Mouse (Mus musculus): Measurements from ENCODE around the gene Nacc1.
A peak's percentile ranks its signal among the peaks of the same experiment; 100 is the strongest.
"Not testable (repeated sequence)": the region's sequence is repeated elsewhere in the genome, so short reads cannot be mapped to it uniquely, and the experiment has no call there.

Nacc1 gene

GRCm38 (mm10) chr8:84699861-84700322, 12.2 kb upstream of the Nacc1 start:
- peak in 1 of 2 experiments; percentile 64 for DNase-seq (ENCODE audit: low spot score in 2 of 2)

DNA sequence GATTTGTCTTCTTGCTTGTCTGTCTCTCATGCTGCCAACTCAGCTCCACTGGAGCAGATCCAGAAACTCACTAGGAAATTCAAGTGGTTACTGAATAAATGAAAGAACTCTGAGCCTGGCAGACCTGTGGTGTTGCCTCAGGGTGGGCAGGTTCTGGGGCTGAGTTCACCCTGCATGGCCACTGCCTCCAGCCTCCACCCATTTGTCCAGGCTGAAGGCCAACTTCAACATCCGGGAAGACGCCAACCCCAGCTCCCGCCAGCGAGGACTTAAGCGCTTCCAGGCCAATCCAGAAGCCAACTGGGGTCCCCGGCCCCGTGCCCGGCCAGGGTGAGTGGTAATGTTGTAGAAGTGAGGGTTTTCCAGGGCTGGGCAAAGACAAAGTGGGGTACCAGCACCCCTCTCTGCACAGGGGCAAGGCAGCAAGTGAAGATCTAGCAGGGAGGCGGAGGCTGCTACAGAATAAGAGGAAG, 11.3 kb upstream of the Nacc1 start:
- no peak for DNase-seq (ENCODE audit: low spot score in 2 of 2)

DNA sequence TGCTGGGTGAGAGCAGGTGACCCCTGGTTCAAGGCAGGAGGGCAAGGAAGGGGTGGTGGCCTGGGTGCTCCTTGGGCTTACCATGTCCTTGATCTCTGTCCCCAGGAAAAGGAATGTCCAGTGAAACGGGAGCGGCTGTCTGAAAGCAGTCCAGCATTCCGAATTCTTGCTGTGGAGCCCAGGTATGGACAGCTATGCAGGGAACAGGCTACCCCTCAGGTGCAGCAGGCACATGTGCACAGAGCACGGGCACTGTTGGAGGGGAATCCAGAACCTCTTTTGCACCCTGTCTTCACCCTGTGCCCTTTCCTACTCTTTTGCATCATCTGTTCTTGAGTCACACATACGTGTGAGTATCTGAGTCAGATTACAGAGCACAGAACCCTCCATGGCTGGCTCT, 10.6 kb upstream of the Nacc1 start:
- DNase-seq (ENCODE audit: low spot score in 2 of 2): no peak

DNA sequence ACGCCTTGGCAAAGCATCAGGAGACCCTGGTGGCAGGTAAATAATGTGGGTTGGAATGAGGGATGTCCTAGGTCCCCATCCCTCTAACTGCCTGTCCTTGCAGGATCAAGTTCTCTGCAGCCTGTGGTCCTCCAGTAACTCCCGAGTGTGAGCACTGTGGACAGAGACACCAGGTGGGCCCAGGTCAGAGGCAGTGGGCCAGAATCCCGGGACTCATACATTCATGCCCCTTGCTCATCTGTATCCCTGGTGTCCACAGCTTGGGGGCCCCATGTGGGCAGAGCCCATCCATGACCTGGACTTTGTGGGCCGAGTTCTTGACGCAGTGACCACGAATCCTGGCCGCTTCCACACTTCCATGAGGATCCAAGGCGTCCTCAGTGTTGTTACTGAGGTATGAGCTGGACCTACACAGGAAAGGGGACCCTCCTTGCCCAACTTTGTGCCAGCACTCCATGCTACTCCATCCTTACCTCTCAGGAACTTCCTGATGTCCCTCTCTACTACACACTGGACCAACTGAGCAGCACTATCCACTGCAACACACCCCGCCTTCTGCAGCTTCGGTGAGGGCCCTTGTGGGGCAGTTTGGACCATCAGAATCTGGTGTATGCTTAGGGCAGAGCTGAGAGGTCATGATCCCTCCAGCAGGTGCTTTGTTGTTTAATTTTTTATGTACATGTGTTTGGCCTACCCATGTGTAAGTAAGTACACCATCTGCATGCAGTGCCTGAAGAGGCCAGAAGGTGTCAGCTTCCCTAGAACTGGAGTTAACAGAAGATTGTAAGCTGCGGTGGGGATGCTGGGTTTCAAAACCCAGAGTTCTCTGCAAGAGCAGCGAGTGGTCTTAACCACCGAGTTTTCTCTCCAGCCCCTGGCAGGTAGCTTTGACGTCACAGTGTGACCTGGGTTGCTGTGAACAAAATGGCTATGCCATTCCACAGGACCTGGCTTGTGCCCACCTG, 9.8 kb upstream of the Nacc1 start:
- no peak for DNase-seq (ENCODE audit: low spot score in 2 of 2)

- no peak for DNase-seq (ENCODE audit: low spot score in 2 of 2)
These were observed 7.5 kb upstream of the Nacc1 start for GRCm38 (mm10) chr8:84695140-84695539.

GRCm38 (mm10) chr8:84693332-84693731, 5.7 kb upstream of the Nacc1 start:
- DNase-seq (ENCODE audit: low spot score in 2 of 2): no peak

- peak; percentile 97 for DNase-seq (ENCODE audit: low spot score in 2 of 2)
These were observed 1.6 kb upstream of the Nacc1 start for GRCm38 (mm10) chr8:84689091-84689915.

- DNase-seq (ENCODE audit: low spot score in 2 of 2): no peak
These were observed 508 bp downstream of the Nacc1 start for GRCm38 (mm10) chr8:84687003-84687704.

GRCm38 (mm10) chr8:84686191-84687002, 1.3 kb downstream of the Nacc1 start, which contains the start of gene Trmt1:
Gene Trmt1 (plus strand): TSS chr8:84686307.
- DNase-seq (ENCODE audit: low spot score in 2 of 2): no peak

- DNase-seq (ENCODE audit: low spot score in 2 of 2): no peak
These were observed 3.1 kb downstream of the Nacc1 start for GRCm38 (mm10) chr8:84684537-84684936.

- no peak for DNase-seq (ENCODE audit: low spot score in 2 of 2)
These were observed 5.4 kb downstream of the Nacc1 start for GRCm38 (mm10) chr8:84682257-84682656.

- no peak for DNase-seq (ENCODE audit: low spot score in 2 of 2)
These were observed 6.2 kb downstream of the Nacc1 start for GRCm38 (mm10) chr8:84681476-84681875.

GRCm38 (mm10) chr8:84677305-84677704, 10.4 kb downstream of the Nacc1 start:
- no peak for DNase-seq (ENCODE audit: low spot score in 2 of 2)

DNA sequence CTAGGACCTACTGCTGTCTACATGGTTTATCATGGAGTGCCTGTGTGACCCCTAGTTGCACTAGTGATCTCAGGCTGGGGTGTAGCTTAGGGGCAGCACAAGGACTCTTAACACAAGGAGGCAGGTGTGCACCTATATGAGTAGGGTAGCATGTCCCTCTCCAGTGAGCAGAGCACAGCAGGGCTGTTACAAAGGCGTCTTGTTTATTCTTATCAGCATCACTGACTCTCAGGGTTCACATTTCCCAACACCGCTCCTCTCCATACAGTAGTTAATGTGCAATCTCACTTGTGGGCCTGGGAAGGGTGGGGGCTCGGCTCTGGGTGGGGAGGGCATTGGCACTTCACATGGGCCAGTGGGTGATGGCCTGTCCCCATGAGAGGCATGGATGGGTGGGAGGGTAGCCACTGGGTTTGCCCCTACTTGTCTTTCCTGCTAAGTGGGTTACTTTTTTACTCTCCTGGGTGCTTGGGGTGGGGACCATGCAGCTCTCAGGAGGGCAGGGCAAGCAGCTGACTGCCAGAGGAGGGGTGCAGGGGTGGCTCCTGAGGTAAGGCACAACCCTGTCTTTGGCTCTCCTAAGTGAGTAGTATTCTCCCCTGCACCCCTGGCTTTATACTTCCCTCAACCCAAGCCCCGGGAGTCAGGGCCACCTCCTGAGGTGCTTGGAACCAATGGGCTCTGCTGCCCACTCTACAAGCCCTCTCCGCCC, 17.2 kb downstream of the Nacc1 start:
- not testable (repeated sequence) for DNase-seq (ENCODE audit: low spot score in 2 of 2)

DNA sequence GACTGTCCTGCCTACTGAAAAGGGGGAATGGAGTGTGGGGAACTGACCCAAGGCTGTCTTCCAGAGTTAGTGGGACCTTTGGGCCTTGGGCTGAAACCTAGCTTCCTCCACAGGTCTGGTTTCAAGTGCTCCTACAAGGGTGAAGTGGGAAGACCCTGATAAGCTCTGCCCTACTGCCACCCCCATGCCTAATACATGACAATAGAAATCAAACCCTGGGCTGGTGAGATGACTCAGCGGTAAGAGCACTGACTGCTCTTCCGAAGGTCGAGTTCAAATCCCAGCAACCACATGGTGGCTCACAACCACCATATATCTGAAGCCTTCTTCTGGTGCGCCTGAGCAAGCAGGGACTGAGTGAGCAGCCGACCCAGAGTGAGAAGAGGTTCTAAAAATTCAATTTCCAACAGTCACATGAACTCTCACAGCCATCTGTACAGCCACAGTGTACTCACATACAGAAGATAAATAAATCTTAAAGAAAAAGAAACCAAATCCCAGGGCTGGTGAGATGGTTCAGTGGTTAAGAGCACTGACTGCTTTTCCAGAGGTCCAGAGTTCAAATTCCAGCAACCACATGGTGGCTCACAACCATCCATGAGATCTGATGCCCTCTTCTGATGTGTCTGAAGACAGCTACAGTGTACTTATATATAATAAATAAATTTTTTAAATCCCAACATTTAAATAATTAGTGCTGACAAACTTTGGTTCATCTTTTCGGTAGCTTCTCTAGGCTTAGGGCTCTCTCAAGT, 18.8 kb downstream of the Nacc1 start:
- DNase-seq (ENCODE audit: low spot score in 2 of 2): no peak

- no peak for DNase-seq (ENCODE audit: low spot score in 2 of 2)
These were observed 19.6 kb downstream of the Nacc1 start for GRCm38 (mm10) chr8:84668081-84668480.

DNA sequence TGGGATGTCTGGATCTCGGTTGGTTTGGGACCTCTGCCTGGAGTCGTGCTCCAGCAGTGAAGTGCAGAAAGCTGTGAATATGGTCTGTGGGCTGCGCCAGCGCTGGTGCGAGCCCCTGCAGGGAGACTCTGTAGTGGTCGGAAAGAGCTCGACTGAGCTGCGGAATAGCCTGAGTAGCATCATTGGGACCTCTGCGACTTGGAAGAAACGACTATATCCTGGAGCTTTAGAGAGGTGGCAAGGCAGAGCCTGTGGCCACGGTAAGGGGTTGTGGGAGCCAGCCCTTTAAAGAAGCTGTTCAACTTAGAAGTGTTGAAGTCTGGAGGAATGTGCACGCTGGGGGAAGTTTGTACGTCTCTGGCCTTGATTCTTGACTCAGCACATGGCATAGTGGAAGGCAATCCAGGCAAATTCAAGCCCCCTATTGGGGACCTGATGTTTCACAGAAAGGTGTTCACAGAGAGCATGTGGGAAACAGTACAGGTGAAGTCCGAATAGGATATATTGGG, 22.2 kb downstream of the Nacc1 start:
- DNase-seq (ENCODE audit: low spot score in 2 of 2): no peak

- peak; percentile 83 to 84 for DNase-seq (ENCODE audit: low spot score in 2 of 2)
These were observed 22.9 kb downstream of the Nacc1 start for GRCm38 (mm10) chr8:84664566-84665384.

Data from right cerebral cortex, adult 2 months (tissue).